Mouse (Mus musculus) right cerebral cortex, postnatal 36 days (tissue): ENCODE measurements at regions not wholly inside any gene's neighbourhood (a gene's known extent, or its start where the extent isn't known, plus 50 kb on each side); places are given as distances from the start of the nearest gene placed in this dataset.

ENCODE experiments used
- DNase-seq, 2 experiments: peaks; one replicate each; pipeline ENCODE4 v3.0.0; 2022; ENCODE audit warnings: low spot score in 2 of 2, mixed read lengths in 1 of 2

GRCm38 (mm10) chr13:110784162-110784785 is 389.4 kb downstream of the Plk2 start:
- peak; percentile 5 to 18 for DNase-seq

GRCm38 (mm10) chr13:110784822-110785221 is 390.0 kb downstream of the Plk2 start:
- DNase-seq = no peak

GRCm38 (mm10) chr13:110798313-110798712 is 403.5 kb downstream of the Plk2 start:
- DNase-seq = no peak

- no peak for DNase-seq
These were observed 408.0 kb downstream of the Plk2 start for GRCm38 (mm10) chr13:110802841-110803240.

- DNase-seq = no peak
These were observed 417.6 kb downstream of the Plk2 start for GRCm38 (mm10) chr13:110812401-110812800.

- DNase-seq = no peak
These were observed 419.2 kb downstream of the Plk2 start for GRCm38 (mm10) chr13:110814066-110814465.

GRCm38 (mm10) chr13:110819301-110819862 is 424.5 kb downstream of the Plk2 start:
- DNase-seq = no peak

GRCm38 (mm10) chr13:110824878-110825277 is 429.9 kb upstream of the Actbl2 start:
- no peak for DNase-seq

GRCm38 (mm10) chr13:110832442-110832841 is 422.4 kb upstream of the Actbl2 start:
- DNase-seq = no peak

- no peak for DNase-seq
These were observed 417.9 kb upstream of the Actbl2 start for GRCm38 (mm10) chr13:110836936-110837335.

- DNase-seq = no peak
These were observed 412.9 kb upstream of the Actbl2 start for GRCm38 (mm10) chr13:110841949-110842348.

GRCm38 (mm10) chr13:110845695-110846094 is 409.1 kb upstream of the Actbl2 start:
- DNase-seq = no peak

GRCm38 (mm10) chr13:110852996-110853727 is 401.7 kb upstream of the Actbl2 start:
- DNase-seq = no peak

GRCm38 (mm10) chr13:110854213-110854612 is 400.6 kb upstream of the Actbl2 start:
- DNase-seq = no peak

- DNase-seq = no peak
These were observed 388.8 kb upstream of the Actbl2 start for GRCm38 (mm10) chr13:110865902-110866512.

GRCm38 (mm10) chr13:110866713-110867112 is 388.1 kb upstream of the Actbl2 start:
- no peak for DNase-seq

- no peak for DNase-seq
These were observed 383.6 kb upstream of the Actbl2 start for GRCm38 (mm10) chr13:110871125-110871775.

GRCm38 (mm10) chr13:110871776-110872135 is 383.1 kb upstream of the Actbl2 start:
- no peak for DNase-seq

- no peak for DNase-seq
These were observed 373.2 kb upstream of the Actbl2 start for GRCm38 (mm10) chr13:110881573-110881972.

- peak; percentile 21 to 30 for DNase-seq
These were observed 372.6 kb upstream of the Actbl2 start for GRCm38 (mm10) chr13:110882173-110882572.

GRCm38 (mm10) chr13:110882661-110883172 is 372.1 kb upstream of the Actbl2 start:
- peak; percentile 36 to 44 for DNase-seq

GRCm38 (mm10) chr13:110893909-110894308 is 360.9 kb upstream of the Actbl2 start:
- no peak for DNase-seq
